Mouse (Mus musculus) liver, embryonic 11.5 days (tissue): ENCODE data around the gene Pcsk4. TPM values are rescaled to one million over a fixed set of nuclear protein-coding genes. Genes with fewer than 3 reads are reported as not detected.

Source experiments
- ATAC-seq: fragments of 200-750 bp; cut with Nextera tagmentation; replicated peaks from 2 replicates; pipeline ENCODE4 v1.8.0; 2017; ENCODE audit warnings: moderate number of reproducible peaks, mild to moderate bottlenecking, moderate TSS enrichment, moderate library complexity; ENCODE audit not compliant: low FRiP score
- DNase-seq: peaks from one replicate; pipeline ENCODE4 v3.0.0-alpha.2; 2017; ENCODE audit warnings: low spot score
- H3K27ac ChIP-seq: fragments of 300-500 bp; sonication (generic); 2 replicates; pipeline ENCODE4 v1.5.1; 2014; ENCODE audit warnings: mild to moderate bottlenecking, low read depth, low read length, control low read depth
- H3K27me3 ChIP-seq: fragments of 300-500 bp; sonication (generic); replicated peaks from 2 replicates; pipeline ENCODE4 v1.6.1; 2014; ENCODE audit warnings: low read length, mixed read lengths; ENCODE audit not compliant: control insufficient read depth, insufficient read depth
- H3K36me3 ChIP-seq: fragments of 300-500 bp; sonication (generic); 2 replicates; pipeline ENCODE4 v1.6.1; 2014; ENCODE audit warnings: mild to moderate bottlenecking, low read length, moderate library complexity, mixed read lengths; ENCODE audit not compliant: control insufficient read depth, insufficient read depth
- H3K4me1 ChIP-seq: fragments of 300-500 bp; sonication (generic); replicated peaks from 2 replicates; pipeline ENCODE4 v1.6.1; 2014; ENCODE audit warnings: low read length, mixed read lengths; ENCODE audit not compliant: control insufficient read depth, insufficient read depth
- H3K4me2 ChIP-seq: fragments of 300-500 bp; sonication (generic); 2 replicates; pipeline ENCODE4 v1.6.1; 2014; ENCODE audit warnings: mild to moderate bottlenecking, control low read depth, moderate library complexity
- H3K4me3 ChIP-seq: fragments of 300-500 bp; sonication (generic); 2 replicates; pipeline ENCODE4 v1.5.1; 2014; ENCODE audit warnings: low read depth, low read length, control low read depth
- H3K9ac ChIP-seq: fragments of 300-500 bp; sonication (generic); 2 replicates; pipeline ENCODE4 v1.6.1; 2014; ENCODE audit warnings: low read depth, low read length, control low read depth
- H3K9me3 ChIP-seq: fragments of 300-500 bp; sonication (generic); 2 replicates; pipeline ENCODE4 v1.6.1; 2016; ENCODE audit warnings: low read length, inconsistent platforms, mixed read lengths; ENCODE audit not compliant: control insufficient read depth
- WGBS: fragments of 180-500 bp; shearing (Covaris S2); extraction: QIAGEN DNeasy Blood & Tissue Kit; methylation state at CpG from one replicate; pipeline ENCODE4 v1.1.7; 2014; 5-methylcytosine and 5-hydroxymethylcytosine counted together
- polyA plus RNA-seq: library from polyadenylated mRNA; unstranded; fragments of >200 nt; fragmentation: Nextera tagmentation; extraction: Ambion mirVana; gene quantifications from 2 replicates; pipeline ENCODE4 v1.2.1, GENCODE M21; 2014

The Pcsk4 gene
- polyA plus RNA-seq, 1 experiment from 2014 or later, result 12.8 TPM

DNA sequence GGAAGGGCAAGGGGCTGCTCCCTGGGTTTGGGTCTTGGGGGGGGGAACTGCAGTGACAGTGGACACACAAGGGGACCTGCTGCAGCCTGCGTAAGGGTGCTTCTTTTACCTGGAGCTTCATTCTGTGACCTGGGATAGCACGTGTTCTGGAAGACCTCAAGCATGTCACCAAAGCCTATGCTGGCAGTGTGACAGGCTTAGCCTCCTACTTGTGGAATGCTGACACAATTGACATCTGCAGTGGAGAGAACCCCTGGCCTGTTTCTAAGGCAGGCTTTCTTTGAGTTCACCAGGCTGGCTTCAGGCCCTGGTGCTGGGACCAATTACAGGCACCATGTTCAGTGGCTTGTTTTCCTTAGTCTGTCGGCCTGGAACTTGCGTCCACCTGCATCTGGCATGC is 35.0 kb downstream of the Pcsk4 start:
- Histone ChIP-seq H3K27ac (peak overlapping the region; percentile 62), H3K4me2 (peak overlapping the region; percentile 83), H3K36me3 (peaks cover 14% of the 10 kb centered on the region), H3K4me3 (peak overlapping the region; percentile 96), H3K9me3 (no peaks in the 10 kb centered on the region), H3K4me1 (peaks cover 21% of the 10 kb centered on the region), H3K27me3 (peaks cover 20% of the 10 kb centered on the region), H3K9ac (peak overlapping the region; percentile 100)
- ATAC-seq (no peak), DNase-seq (no peak)
- WGBS, result 86% methylated on average over 4 of the region's 4 CpGs

DNA sequence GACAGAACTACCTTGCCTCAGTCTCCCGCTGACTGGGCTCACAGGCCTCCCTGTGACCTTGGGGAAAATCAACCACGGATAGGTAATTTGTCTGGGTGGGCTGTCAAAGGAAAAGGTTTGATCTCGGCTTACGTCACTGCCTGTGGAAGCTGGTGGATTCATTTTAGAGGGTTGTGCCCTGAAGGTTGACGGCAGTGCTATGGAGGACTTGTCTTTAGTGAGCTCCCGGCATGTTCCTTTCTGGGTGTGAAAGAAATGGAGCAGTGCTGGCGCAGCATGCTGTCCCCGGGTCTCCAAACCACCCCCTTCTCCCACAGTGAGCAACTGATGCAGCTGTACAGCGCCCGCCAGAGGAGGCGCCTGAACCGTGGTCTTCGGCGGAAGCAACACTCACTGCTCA is 36.0 kb downstream of the Pcsk4 start:
- Histone ChIP-seq H3K4me3 (peak overlapping the region; percentile 96), H3K9me3 (no peaks in the 10 kb centered on the region), H3K4me2 (peak overlapping the region; percentile 83), H3K9ac (peak overlapping the region; percentile 100), H3K4me1 (peaks cover 21% of the 10 kb centered on the region), H3K27ac (peak overlapping the region; percentile 89), H3K36me3 (peaks cover 16% of the 10 kb centered on the region), H3K27me3 (peaks cover 10% of the 10 kb centered on the region)
- WGBS, result 22% methylated on average over 14 of the region's 14 CpGs
- no peak for DNase-seq
- ATAC-seq, result no peak

- under 1% methylated on average over 72 of the region's 72 CpGs for WGBS
- Histone ChIP-seq H3K36me3 (peaks cover 21% of the 10 kb centered on the region), H3K9me3 (no peaks in the 10 kb centered on the region), H3K27ac (peak within 1 kb of the TSS; percentile 89), H3K9ac (peak within 1 kb of the TSS; percentile 100), H3K27me3 (peaks cover 2% of the 10 kb centered on the region), H3K4me3 (peak within 1 kb of the TSS; percentile 96), H3K4me2 (peak within 1 kb of the TSS; percentile 83), H3K4me1 (peaks cover 21% of the 10 kb centered on the region)
- DNase-seq (peak; percentile 91), ATAC-seq (peak; percentile 81)
Observed at GRCm38 (mm10) chr10:80292251-80293146, 36.8 kb downstream of the Pcsk4 start, which contains the start of gene Rps15. Rps15 (plus strand) TSS chr10:80292453.

GRCm38 (mm10) chr10:80288657-80289056 is 40.6 kb downstream of the Pcsk4 start:
- WGBS, result 68% methylated on average over 8 of the region's 8 CpGs
- ATAC-seq (no peak), DNase-seq (no peak)
- no peak overlapping the region for H3K4me2 ChIP-seq
- no peak overlapping the region for H3K9ac ChIP-seq
- no peak overlapping the region for H3K27ac ChIP-seq
- peaks cover 3% of the 10 kb centered on the region; the same call in 1 of the 2 replicates for H3K4me1 ChIP-seq
- H3K9me3 ChIP-seq, result no peaks in the 10 kb centered on the region
- H3K4me3 ChIP-seq, result no peak overlapping the region
- no peaks in the 10 kb centered on the region for H3K27me3 ChIP-seq
- peaks cover 43% of the 10 kb centered on the region for H3K36me3 ChIP-seq

DNA sequence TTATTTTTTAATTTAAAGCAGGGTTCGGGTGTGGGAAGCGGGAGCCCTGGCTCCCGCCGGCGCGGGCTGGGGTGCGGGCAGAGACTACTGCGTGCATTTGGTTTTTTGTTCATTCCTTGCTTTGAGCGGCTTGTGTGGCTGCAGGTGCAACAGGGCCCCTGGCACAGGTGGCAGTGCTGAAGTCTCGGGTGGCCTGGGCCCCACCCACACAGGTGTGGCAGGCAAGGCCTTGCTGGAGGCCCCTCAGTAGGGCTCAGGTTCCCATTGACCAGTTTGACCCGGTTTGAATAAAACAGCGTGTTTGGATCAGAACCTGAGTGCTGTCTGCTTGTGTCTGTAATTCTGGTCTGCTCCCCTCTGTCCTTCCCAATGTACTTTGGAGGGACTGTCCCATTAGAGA is 41.2 kb downstream of the Pcsk4 start:
- Histone ChIP-seq H3K9me3 (no peaks in the 10 kb centered on the region), H3K36me3 (peaks cover 45% of the 10 kb centered on the region), H3K4me2 (no peak overlapping the region), H3K4me1 (no peaks in the 10 kb centered on the region; the same call in 1 of the 2 replicates), H3K9ac (no peak overlapping the region), H3K27me3 (no peaks in the 10 kb centered on the region), H3K27ac (no peak overlapping the region), H3K4me3 (no peak overlapping the region)
- DNase-seq, result no peak
- WGBS, result 92% methylated on average over 12 of the region's 12 CpGs
- no peak for ATAC-seq

GRCm38 (mm10) chr10:80285222-80286070 is 43.9 kb downstream of the Pcsk4 start:
- Histone ChIP-seq H3K4me2 (no peak overlapping the region), H3K36me3 (peaks cover 62% of the 10 kb centered on the region), H3K4me3 (no peak overlapping the region), H3K4me1 (no peaks in the 10 kb centered on the region), H3K27me3 (no peaks in the 10 kb centered on the region), H3K9ac (no peak overlapping the region), H3K9me3 (no peaks in the 10 kb centered on the region), H3K27ac (no peak overlapping the region)
- DNase-seq (no peak), ATAC-seq (no peak)
- WGBS, result 83% methylated on average over 15 of the region's 15 CpGs

DNA sequence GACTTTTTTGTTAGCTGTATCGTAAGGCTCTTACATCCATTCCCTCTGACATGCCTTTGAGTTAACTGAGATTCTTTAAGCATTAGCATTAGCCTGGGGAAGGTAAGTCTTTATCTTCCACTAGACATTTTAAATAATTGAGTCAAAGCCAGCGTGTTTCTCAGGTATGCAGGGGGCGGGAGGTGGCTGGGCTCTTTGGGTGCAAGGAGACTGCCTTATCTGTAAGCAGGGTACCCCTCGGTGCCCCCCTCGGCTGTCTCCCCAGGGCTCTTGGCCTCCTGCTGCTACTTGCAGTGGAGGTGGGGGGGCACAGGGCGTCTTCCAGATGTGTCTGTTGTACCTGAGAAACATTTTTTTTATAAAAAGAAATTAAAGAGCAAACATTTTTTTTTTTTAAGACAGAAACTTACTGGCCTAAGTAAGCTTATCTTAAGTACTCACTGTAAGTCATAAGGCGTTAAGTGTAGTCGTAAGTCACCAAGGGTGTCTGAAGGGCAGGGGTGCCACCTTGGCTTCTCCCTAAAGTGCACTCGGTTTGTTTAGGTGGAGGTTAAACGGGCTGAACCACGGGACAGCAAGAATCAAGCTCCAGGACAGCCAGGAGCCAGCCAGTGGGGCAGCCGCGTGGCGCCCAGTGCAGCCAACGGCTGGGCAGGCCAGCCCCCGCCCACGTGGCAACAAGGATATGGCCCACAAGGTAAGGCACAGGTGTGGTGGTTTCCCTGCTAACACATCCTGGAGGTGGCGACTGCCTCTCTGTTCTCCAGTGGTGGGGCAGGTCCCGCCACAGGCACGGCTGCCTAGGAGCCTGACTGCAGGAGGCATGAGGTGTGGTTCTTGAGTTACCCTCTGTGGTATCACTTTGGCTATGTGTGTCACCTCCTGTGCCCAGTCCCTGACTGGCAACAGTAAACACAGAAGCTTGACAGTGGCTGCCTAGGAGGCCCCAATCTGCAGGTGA is 46.5 kb downstream of the Pcsk4 start:
- Histone ChIP-seq H3K4me3 (no peak overlapping the region), H3K27me3 (no peaks in the 10 kb centered on the region), H3K9me3 (no peaks in the 10 kb centered on the region), H3K4me1 (no peaks in the 10 kb centered on the region), H3K9ac (no peak overlapping the region), H3K4me2 (no peak overlapping the region), H3K27ac (no peak overlapping the region), H3K36me3 (peaks cover 81% of the 10 kb centered on the region)
- ATAC-seq, result no peak
- WGBS, result 87% methylated on average over 20 of the region's 20 CpGs
- no peak for DNase-seq

DNA sequence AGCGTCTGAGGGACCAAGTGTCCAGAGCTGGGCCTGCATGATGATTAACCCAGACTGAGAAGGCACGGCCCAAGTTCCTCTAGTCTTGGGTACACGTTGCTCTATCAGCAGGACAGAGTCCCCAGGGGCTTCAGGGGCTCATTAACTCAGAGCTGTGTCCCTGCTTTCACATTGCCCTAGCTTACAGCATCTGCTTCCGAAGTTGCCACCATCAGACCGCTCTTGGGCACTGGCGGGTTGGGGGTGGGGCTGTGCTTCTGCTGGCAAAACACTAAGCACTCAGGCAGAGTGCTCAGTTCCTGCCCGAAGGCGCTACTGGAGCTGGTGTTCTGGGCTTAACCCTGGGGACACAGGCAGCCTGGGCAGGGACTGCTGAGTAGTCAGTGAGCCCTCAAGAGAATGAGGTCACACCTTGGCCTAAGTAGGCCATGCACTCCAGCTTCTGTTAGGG is 47.4 kb downstream of the Pcsk4 start:
- DNase-seq (no peak), ATAC-seq (no peak; the same call in 1 of the 2 replicates)
- Histone ChIP-seq H3K27me3 (no peaks in the 10 kb centered on the region), H3K9me3 (no peaks in the 10 kb centered on the region), H3K27ac (no peak overlapping the region), H3K4me2 (no peak overlapping the region), H3K9ac (no peak overlapping the region), H3K4me3 (no peak overlapping the region), H3K36me3 (peaks cover 82% of the 10 kb centered on the region), H3K4me1 (no peaks in the 10 kb centered on the region)
- 85% methylated on average over 8 of the region's 8 CpGs for WGBS
